Mouse (Mus musculus) testis, adult 2 months (tissue): ENCODE measurements at regions not wholly inside any gene's neighbourhood (a gene's known extent, or its start where the extent isn't known, plus 50 kb on each side); places are given as distances from the start of the nearest gene placed in this dataset.

Source experiments
- CTCF ChIP-seq: fragments of 200-500 bp; IDR thresholded peaks from 2 replicates; pipeline ENCODE4 v1.5.1; 2012; ENCODE audit warnings: low read depth, mild to moderate bottlenecking, inconsistent platforms, low read length, moderate library complexity; ENCODE audit not compliant: control insufficient read depth, insufficient read depth, insufficient replicate concordance
- POLR2A ChIP-seq: fragments of 200-500 bp; IDR thresholded peaks from 2 replicates; pipeline ENCODE4 v1.6.1; 2012; ENCODE audit warnings: low read depth, mild to moderate bottlenecking, inconsistent platforms, low read length, moderate library complexity; ENCODE audit not compliant: control insufficient read depth

DNA sequence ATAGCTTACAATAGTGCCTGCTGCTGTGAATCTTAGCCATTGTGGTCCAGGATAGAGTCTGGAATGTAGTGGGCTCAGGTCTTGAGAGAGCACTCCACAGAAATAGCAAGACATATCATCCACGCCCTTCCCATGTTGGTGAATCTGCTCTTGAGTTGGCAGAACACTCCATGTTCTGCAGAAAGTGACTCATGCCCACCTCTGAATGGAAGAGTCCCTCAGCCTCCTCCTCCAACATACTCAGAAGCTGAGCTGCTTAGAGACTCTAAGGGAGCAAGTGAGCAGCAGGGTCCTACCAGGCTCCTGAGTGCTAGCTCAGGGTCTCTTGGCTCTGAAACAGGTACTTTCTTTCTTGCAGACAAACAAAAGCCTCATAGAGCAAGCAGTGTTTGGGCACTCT is 284.7 kb downstream of the Rps24 start:
- TF ChIP-seq POLR2A (no peak), CTCF (no peak)
